20 mouse cellular contexts compared by ENCODE assay signal in genomic region chr4:106146919-106147460, GRCm38 (mm10).
A peak's percentile ranks its signal among the peaks of the same experiment; 100 is the strongest.
DNase-seq lines count a peak whose midpoint lies in the region; ATAC-seq and TF ChIP-seq lines count a peak whose summit lies in the region.
"Had no signal": no experiment of that assay in that cellular context is flagged by ENCODE, and none has a peak within 500 bp of the region (broad histone marks: within the 10 kb centered on the region; RNA-seq: fewer than 3 reads in every experiment).

No protein-coding gene starts in this region.

- WGBS in cerebellum, adult 2 months, result 6% methylated on average over 3 of the region's 3 CpGs
- WGBS in hindbrain, postnatal 0 days, result 56% methylated on average over 3 of the region's 3 CpGs
- 67% methylated on average over 3 of the region's 3 CpGs for WGBS in hindbrain, embryonic 12.5 days

- no peaks in the 10 kb centered on the region for H3K9me3 ChIP-seq in hindbrain, postnatal 0 days (ENCODE audit: low read length)
- H3K9me3 ChIP-seq in hindbrain, embryonic 12.5 days (replicated peaks), result no peaks in the 10 kb centered on the region
- H3K9me3 ChIP-seq: heart, embryonic 10.5 days; hindbrain, embryonic 15.5 days; kidney, embryonic 15.5 days; limb, embryonic 15.5 days; liver, embryonic 15.5 days had no signal

- H3K4me2 ChIP-seq in hindbrain, postnatal 0 days (ENCODE audit: low read depth, low read length), result no peak overlapping the region
- H3K4me2 ChIP-seq in hindbrain, embryonic 12.5 days (replicated peaks), result no peak overlapping the region
- H3K4me2 ChIP-seq: hindbrain, embryonic 15.5 days; kidney, embryonic 15.5 days; limb, embryonic 15.5 days; liver, embryonic 15.5 days had no signal

- ATAC-seq in hindbrain, postnatal 0 days, result peak; percentile 51; the same call in 1 of the 2 replicates
- ATAC-seq in hindbrain, embryonic 12.5 days (ENCODE audit: low FRiP score), result no peak
- ATAC-seq: forebrain, postnatal 0 days; intestine, postnatal 0 days; midbrain, embryonic 16.5 days had no signal

- H3K27ac ChIP-seq in cerebellum, adult 2 months (ENCODE audit: insufficient read depth, low read length), result no peak overlapping the region
- no peak overlapping the region for H3K27ac ChIP-seq in hindbrain, postnatal 0 days
- no peak overlapping the region for H3K27ac ChIP-seq in hindbrain, embryonic 12.5 days
- H3K27ac ChIP-seq: heart, embryonic 10.5 days; hindbrain, embryonic 15.5 days; kidney, embryonic 15.5 days; limb, embryonic 15.5 days; liver, embryonic 15.5 days had no signal

- no peak overlapping the region for H3K4me3 ChIP-seq in cerebellum, adult 2 months (replicated peaks; ENCODE audit: insufficient read depth, low read depth, low read length)
- H3K4me3 ChIP-seq in hindbrain, postnatal 0 days (ENCODE audit: low read length), result no peak overlapping the region
- no peak overlapping the region for H3K4me3 ChIP-seq in hindbrain, embryonic 12.5 days
- H3K4me3 ChIP-seq: heart, embryonic 10.5 days; hindbrain, embryonic 15.5 days; kidney, embryonic 15.5 days; limb, embryonic 15.5 days; liver, embryonic 15.5 days had no signal

- no peak for TF ChIP-seq CTCF in cerebellum, adult 2 months (IDR thresholded peaks at IDR 0.05; ENCODE audit: borderline replicate concordance, insufficient read depth, low read depth, low read length)
- 0 out of 2 replicates have a peak, but pooled peaks have one; percentile 1 for TF ChIP-seq CTCF in hindbrain, postnatal 0 days (IDR thresholded peaks at IDR 0.05; ENCODE audit: low read depth)

- DNase-seq in cerebellum, adult 2 months, result peak; percentile 17 to 38
- DNase-seq in cerebellum, adult 11 months, result no peak
- DNase-seq in hindbrain, postnatal 0 days (ENCODE audit: low spot score), result peak; percentile 45
- DNase-seq in brain, adult 2 months (ENCODE audit: low read depth, low spot score), result peak; percentile 25
- peak; percentile 25 to 29 for DNase-seq in cerebellum, postnatal 25 days
- DNase-seq in lung, postnatal 4 days, result no peak
- no peak for DNase-seq in right cerebral cortex, postnatal 4 days
- DNase-seq: adrenal gland, postnatal 36 days; embryo, embryonic 11 days; forebrain, postnatal 0 days; right cerebral cortex, postnatal 25 days had no signal

- H3K4me1 ChIP-seq in cerebellum, adult 2 months (ENCODE audit: control insufficient read depth, insufficient read depth, low read length), result peaks cover 6% of the 10 kb centered on the region; the same call in 1 of the 2 replicates
- no peaks in the 10 kb centered on the region; the same call in 1 of the 2 replicates for H3K4me1 ChIP-seq in hindbrain, postnatal 0 days (ENCODE audit: insufficient read depth, low read length)
- no peaks in the 10 kb centered on the region for H3K4me1 ChIP-seq in hindbrain, embryonic 12.5 days
- H3K4me1 ChIP-seq: heart, embryonic 10.5 days; hindbrain, embryonic 15.5 days; liver, embryonic 15.5 days had no signal

- H3K9ac ChIP-seq in hindbrain, postnatal 0 days (replicated peaks; ENCODE audit: low read length), result no peak overlapping the region
- no peak overlapping the region for H3K9ac ChIP-seq in hindbrain, embryonic 12.5 days
- H3K9ac ChIP-seq: forebrain, postnatal 0 days; hindbrain, embryonic 15.5 days; kidney, embryonic 15.5 days; limb, embryonic 15.5 days; liver, embryonic 15.5 days had no signal

- no peaks in the 10 kb centered on the region for H3K36me3 ChIP-seq in hindbrain, postnatal 0 days (ENCODE audit: insufficient read depth, low read length)
- H3K36me3 ChIP-seq in hindbrain, embryonic 12.5 days, result no peaks in the 10 kb centered on the region
- H3K36me3 ChIP-seq: G1E; heart, embryonic 10.5 days; hindbrain, embryonic 15.5 days; kidney, embryonic 15.5 days; limb, embryonic 15.5 days; liver, embryonic 15.5 days had no signal

- TF ChIP-seq POLR2A in cerebellum, adult 2 months (IDR thresholded peaks at IDR 0.05; ENCODE audit: borderline replicate concordance, insufficient read depth, low read length), result no peak

- no peaks in the 10 kb centered on the region; the same call in 1 of the 2 replicates for H3K27me3 ChIP-seq in cerebellum, adult 2 months (ENCODE audit: control insufficient read depth, insufficient read depth, low read length)
- no peaks in the 10 kb centered on the region for H3K27me3 ChIP-seq in hindbrain, postnatal 0 days (ENCODE audit: insufficient read depth, low read length)
- no peaks in the 10 kb centered on the region for H3K27me3 ChIP-seq in hindbrain, embryonic 12.5 days
- H3K27me3 ChIP-seq: hindbrain, embryonic 15.5 days; kidney, embryonic 15.5 days; limb, embryonic 15.5 days; liver, embryonic 15.5 days had no signal

Comparison
In these comparisons a context has a peak if more than half of its experiments do, and no peak if none do; other contexts are left out.
1. DNase-seq: peak in cerebellum, adult 2 months (2 of 2), hindbrain, postnatal 0 days (single experiment), brain, adult 2 months (single experiment) and cerebellum, postnatal 25 days (2 of 2); none in cerebellum, adult 11 months (single experiment), lung, postnatal 4 days (0 of 2) and right cerebral cortex, postnatal 4 days (single experiment).